Mouse (Mus musculus) myocyte (in vitro differentiated cells): ENCODE data around the gene Krtap1-3.

Source experiments
- POLR2A ChIP-seq: IDR thresholded peaks from one replicate; pipeline ENCODE4 v1.6.1; 2011; ENCODE audit warnings: low read depth, mild to moderate bottlenecking, control low read depth, moderate library complexity; ENCODE audit not compliant: insufficient read length
- SRF ChIP-seq: IDR thresholded peaks from one replicate; pipeline ENCODE4 v1.6.1; 2011; ENCODE audit warnings: low read depth; ENCODE audit not compliant: control insufficient read depth, insufficient read length
- USF1 ChIP-seq: IDR thresholded peaks from one replicate; pipeline ENCODE4 v1.6.1; 2011; ENCODE audit warnings: low read depth, mild to moderate bottlenecking, control low read depth, moderate library complexity

- TF ChIP-seq SRF (no peak), POLR2A (no peak), USF1 (no peak)
Observed at GRCm38 (mm10) chr11:99614796-99615363, 23.7 kb upstream of the Krtap1-3 start, which contains the start of gene Krtap2-4.
